Mouse (Mus musculus) skeletal muscle tissue, postnatal 0 days (tissue): ENCODE data around the gene Tenm3. TPM values are rescaled to one million over a fixed set of nuclear protein-coding genes. Genes with fewer than 3 reads are reported as not detected.

Experiments
- polyA plus RNA-seq: library from polyadenylated mRNA; unstranded; fragments of >200 nt; fragmentation: Nextera tagmentation; extraction: Ambion mirVana; gene quantifications from 2 replicates; pipeline ENCODE4 v1.2.1, GENCODE M21; 2015

Gene Tenm3
- polyA plus RNA-seq = 6.1 and 6.5 TPM in 2 replicates

GRCm38 (mm10) chr8:48843931-48844285 lies at the start of gene Tenm3:
Tenm3 (minus strand) TSS chr8:48843951.

